Mouse (Mus musculus) thymus, postnatal 0 days (tissue): ENCODE results near the gene 4930523C07Rik. TPM values are rescaled to one million over a fixed set of nuclear protein-coding genes. Genes with fewer than 3 reads are reported as not detected.

Experiments
- DNase-seq: peaks from one replicate; pipeline ENCODE4 v3.0.0-alpha.2; 2015; ENCODE audit warnings: low spot score
- polyA plus RNA-seq: library from polyadenylated mRNA; unstranded; fragments of >200 nt; fragmentation: Nextera tagmentation; extraction: Ambion mirVana; gene quantifications from 2 replicates; pipeline ENCODE4 v1.2.1, GENCODE M21; 2015

Gene 4930523C07Rik
- polyA plus RNA-seq, 1 experiment from 2014 or later: 98.6 TPM

DNA sequence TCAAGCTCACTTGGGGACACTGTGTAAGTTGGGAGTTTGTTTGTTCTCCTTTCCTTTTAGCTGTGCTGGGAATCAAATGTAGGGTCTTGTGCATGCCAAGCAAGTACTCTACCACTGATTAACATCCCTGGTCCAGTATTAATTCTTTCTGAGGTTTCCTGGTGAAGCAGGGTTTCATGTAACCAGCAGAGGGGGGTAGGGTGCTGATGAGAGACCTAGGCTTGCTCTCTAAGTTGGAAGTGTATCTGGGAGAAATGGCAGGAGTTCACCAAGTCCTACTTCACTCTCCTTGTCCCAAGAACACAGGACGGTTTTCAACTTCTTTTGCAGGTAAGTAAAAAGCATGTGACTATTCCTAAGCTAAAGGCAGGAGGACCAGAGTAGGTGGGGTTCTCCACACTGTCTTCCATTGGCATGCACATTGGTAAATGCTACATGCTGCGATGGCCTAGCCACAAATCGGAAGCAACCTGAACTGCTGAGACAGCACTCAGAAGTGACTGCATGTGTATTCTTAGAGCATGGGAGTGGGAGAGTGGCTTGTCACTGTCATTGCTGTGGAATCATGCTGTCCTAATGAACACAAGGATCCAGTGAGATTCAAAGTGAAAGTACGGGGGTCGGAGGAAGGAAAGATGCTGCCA is 55.6 kb downstream of the 4930523C07Rik start:
- DNase-seq: no peak

DNA sequence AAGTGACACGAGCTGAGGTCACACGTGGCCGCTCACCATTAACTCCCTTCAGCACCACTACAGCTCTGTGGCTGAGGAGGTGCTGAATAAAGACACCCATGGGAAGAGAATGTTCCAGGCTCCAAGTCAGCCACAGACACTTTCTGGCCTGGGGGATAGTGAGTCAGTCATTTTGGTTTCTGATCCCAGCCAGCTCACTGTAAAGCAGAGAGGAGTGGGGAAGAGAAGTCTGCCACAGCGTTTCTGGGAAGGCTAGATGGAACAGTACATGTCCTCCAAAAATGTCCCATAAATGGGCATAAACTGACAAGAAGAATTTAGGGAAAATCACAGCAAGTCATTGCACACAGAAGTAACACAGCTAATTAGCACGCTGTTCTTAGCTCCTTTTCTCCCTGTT is 56.8 kb downstream of the 4930523C07Rik start:
- DNase-seq: no peak

DNA sequence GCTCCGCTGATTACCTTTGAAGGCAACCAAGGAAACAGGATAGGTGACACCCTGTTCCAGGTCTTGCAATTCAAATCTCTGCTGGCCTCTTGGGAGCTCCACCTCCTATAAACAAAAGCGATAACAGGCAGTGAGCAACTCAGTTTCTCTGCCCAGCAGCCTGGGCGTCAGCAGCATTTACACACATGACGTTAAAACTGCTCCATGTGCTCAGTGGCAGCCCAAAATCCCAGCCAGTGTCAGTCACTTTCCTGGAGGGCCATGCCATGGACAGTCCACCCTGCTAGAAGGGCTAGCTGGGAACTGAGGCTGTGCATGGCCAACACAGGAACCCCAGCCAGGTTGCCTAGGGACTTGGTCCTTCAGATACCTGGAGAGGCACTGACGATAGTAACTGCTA is 61.2 kb downstream of the 4930523C07Rik start:
- no peak for DNase-seq

DNA sequence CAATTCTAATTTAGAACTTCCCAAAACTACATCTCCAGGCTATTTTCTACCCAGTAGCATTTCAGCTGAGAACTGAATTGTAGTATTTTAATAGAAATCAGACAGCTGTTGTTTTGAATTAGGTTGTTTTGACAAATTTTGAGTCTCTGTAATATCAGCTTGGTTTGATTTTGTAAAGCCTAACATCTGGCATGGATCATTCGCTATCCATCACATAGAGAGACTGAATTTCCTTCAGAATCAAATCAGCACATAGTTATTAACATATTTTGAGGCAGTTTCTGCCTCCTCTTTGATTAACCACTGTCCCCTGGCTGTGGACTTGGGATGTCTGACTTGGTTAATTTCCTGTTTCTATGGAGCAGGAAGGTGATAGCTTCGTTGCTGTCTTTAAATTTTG is 64.4 kb downstream of the 4930523C07Rik start:
- no peak for DNase-seq

DNA sequence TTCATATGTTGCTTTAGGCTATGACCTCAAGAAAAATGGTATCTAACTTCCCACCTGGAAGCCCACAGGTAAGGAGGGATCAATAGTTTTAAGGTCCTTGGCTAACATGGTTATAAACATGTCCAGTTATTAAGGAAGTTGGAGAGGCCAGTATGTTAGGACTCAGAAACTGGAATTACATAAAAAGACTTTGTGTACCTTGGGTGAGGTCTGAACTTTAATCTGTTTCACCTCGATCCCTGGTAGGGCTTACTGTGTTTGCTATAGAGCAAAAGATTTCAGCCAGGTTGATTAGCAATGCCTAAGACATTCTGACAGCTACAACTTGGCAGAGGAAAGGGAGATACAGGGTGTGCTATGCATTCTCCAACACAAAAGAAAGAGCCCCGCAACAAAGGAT is 79.8 kb downstream of the 4930523C07Rik start:
- DNase-seq: no peak

Other genes with a start within 250 kb of the 4930523C07Rik start
- 0.05 TPM in 2 replicates for gene Tnn, start 109.2 kb downstream of the 4930523C07Rik start, polyA plus RNA-seq
- 390 and 393 TPM in 2 replicates for gene Mrps14, start 150.8 kb downstream of the 4930523C07Rik start, polyA plus RNA-seq
- gene Cacybp, start 168.5 kb downstream of the 4930523C07Rik start, polyA plus RNA-seq: 209 and 247 TPM in 2 replicates